7 mouse cellular contexts compared by ENCODE assay signal in genomic region chr12:117820138-117820858, GRCm38 (mm10). TPM values are rescaled to one million over a fixed set of nuclear protein-coding genes. Genes with fewer than 3 reads are reported as not detected.
DNase-seq lines count a peak whose midpoint lies in the region; ATAC-seq and TF ChIP-seq lines count a peak whose summit lies in the region.

No protein-coding gene starts in this region.

- H3K4me1 ChIP-seq in lung, embryonic 14.5 days (ENCODE audit: insufficient read depth), result no peaks in the 10 kb centered on the region
- H3K4me1 ChIP-seq in hindbrain, embryonic 16.5 days (ENCODE audit: control insufficient read depth, insufficient read depth, low read depth, low read length), result no peaks in the 10 kb centered on the region
- no peaks in the 10 kb centered on the region for H3K4me1 ChIP-seq in neural tube, embryonic 14.5 days (ENCODE audit: control insufficient read depth, insufficient read depth, low read length)

- no peak overlapping the region for H3K27ac ChIP-seq in lung, embryonic 14.5 days (ENCODE audit: low read depth)
- no peak overlapping the region for H3K27ac ChIP-seq in hindbrain, embryonic 16.5 days (ENCODE audit: low read depth, low read length)
- H3K27ac ChIP-seq in neural tube, embryonic 14.5 days (ENCODE audit: low read depth, low read length), result no peak overlapping the region

- no peak overlapping the region for H3K9ac ChIP-seq in lung, embryonic 14.5 days
- H3K9ac ChIP-seq in hindbrain, embryonic 16.5 days (ENCODE audit: low read depth, low read length), result no peak overlapping the region
- H3K9ac ChIP-seq in neural tube, embryonic 14.5 days (replicated peaks; ENCODE audit: low read depth, low read length), result no peak overlapping the region

- peak; percentile 68 for ATAC-seq in lung, embryonic 14.5 days (ENCODE audit: insufficient read depth)
- ATAC-seq in hindbrain, embryonic 16.5 days, result peak; percentile 73
- ATAC-seq in neural tube, embryonic 14.5 days (ENCODE audit: low read depth), result peak; percentile 69; the same call in 1 of the 2 replicates

- no peaks in the 10 kb centered on the region for H3K36me3 ChIP-seq in lung, embryonic 14.5 days (ENCODE audit: insufficient read depth)
- H3K36me3 ChIP-seq in hindbrain, embryonic 16.5 days (ENCODE audit: control insufficient read depth, insufficient read depth, low read length), result no peaks in the 10 kb centered on the region
- no peaks in the 10 kb centered on the region for H3K36me3 ChIP-seq in neural tube, embryonic 14.5 days (ENCODE audit: control insufficient read depth, insufficient read depth, low read length)

- no peaks in the 10 kb centered on the region for H3K27me3 ChIP-seq in lung, embryonic 14.5 days (ENCODE audit: insufficient read depth, low read length)
- H3K27me3 ChIP-seq in hindbrain, embryonic 16.5 days (replicated peaks; ENCODE audit: control insufficient read depth, insufficient read depth, low read length), result no peaks in the 10 kb centered on the region; the same call in 1 of the 2 replicates
- H3K27me3 ChIP-seq in neural tube, embryonic 14.5 days (ENCODE audit: control insufficient read depth, insufficient read depth, low read length), result no peaks in the 10 kb centered on the region

- peak; percentile 84 for DNase-seq in lung, embryonic 14.5 days
- no peak for DNase-seq in lung, postnatal 14 days
- DNase-seq in adipocyte (ENCODE audit: low spot score), result peak; percentile 75
- no peak for DNase-seq in adrenal gland, adult 8-10 months
- DNase-seq in thymus, adult 18-20 months, result no peak

- H3K4me3 ChIP-seq in lung, embryonic 14.5 days (ENCODE audit: low read depth, low read length), result no peak overlapping the region
- H3K4me3 ChIP-seq in hindbrain, embryonic 16.5 days (ENCODE audit: low read length), result no peak overlapping the region
- no peak overlapping the region for H3K4me3 ChIP-seq in neural tube, embryonic 14.5 days (ENCODE audit: low read depth, low read length)

- no peak overlapping the region for H3K4me2 ChIP-seq in lung, embryonic 14.5 days
- no peak overlapping the region for H3K4me2 ChIP-seq in hindbrain, embryonic 16.5 days (ENCODE audit: low read length)
- no peak overlapping the region for H3K4me2 ChIP-seq in neural tube, embryonic 14.5 days (ENCODE audit: low read depth, low read length)

- H3K9me3 ChIP-seq in lung, embryonic 14.5 days (ENCODE audit: low read depth, low read length), result no peaks in the 10 kb centered on the region
- H3K9me3 ChIP-seq in hindbrain, embryonic 16.5 days (ENCODE audit: control insufficient read depth, low read length), result no peaks in the 10 kb centered on the region
- no peaks in the 10 kb centered on the region for H3K9me3 ChIP-seq in neural tube, embryonic 14.5 days (ENCODE audit: control insufficient read depth, low read length)

- TF ChIP-seq CTCF in lung, embryonic 14.5 days (IDR thresholded peaks at IDR 0.05; ENCODE audit: low read depth), result peak; percentile 68

- WGBS in lung, embryonic 14.5 days, result 46% methylated on average over 4 of the region's 4 CpGs
- WGBS in hindbrain, embryonic 16.5 days, result 54% methylated on average over 4 of the region's 4 CpGs
- 55% methylated on average over 4 of the region's 4 CpGs for WGBS in neural tube, embryonic 14.5 days

RNA-seq across cellular contexts. Expression of gene Cdca7l, which starts 16.2 kb away (rescaled TPM):
- 67.7 and 71.5 TPM in 2 replicates for polyA plus RNA-seq in lung, embryonic 14.5 days (2014; fragmentation: Nextera tagmentation; extraction: Ambion mirVana)
- polyA plus RNA-seq in hindbrain, embryonic 16.5 days (2015; fragmentation: Nextera tagmentation; extraction: Ambion mirVana), result 5.3 and 7.3 TPM in 2 replicates
- polyA plus RNA-seq in neural tube, embryonic 14.5 days (2014; fragmentation: Nextera tagmentation; extraction: Ambion mirVana), result 2.4 and 3.9 TPM in 2 replicates
- total RNA-seq in adrenal gland, adult 8-10 months (2022), result 1 to 10 TPM; 1.2 to 2.5 (median 1.4) TPM

Comparison
In these comparisons a context has a peak if more than half of its experiments do, and no peak if none do; other contexts are left out.
1. DNase-seq: peak in lung, embryonic 14.5 days (single experiment) and adipocyte (single experiment); none in lung, postnatal 14 days (single experiment), adrenal gland, adult 8-10 months (single experiment) and thymus, adult 18-20 months (0 of 2).
2. Peak in every context shown above with its lines, with median percentiles within 50 percentile points of each other: ATAC-seq.